Mouse (Mus musculus): ENCODE measurements around the gene Ebi3. TPM values are rescaled to one million over a fixed set of nuclear protein-coding genes. Genes with fewer than 3 reads are reported as not detected.

The Ebi3 gene
- polyA plus RNA-seq, 2 experiments, result 3.0 to 4.1 TPM

DNA sequence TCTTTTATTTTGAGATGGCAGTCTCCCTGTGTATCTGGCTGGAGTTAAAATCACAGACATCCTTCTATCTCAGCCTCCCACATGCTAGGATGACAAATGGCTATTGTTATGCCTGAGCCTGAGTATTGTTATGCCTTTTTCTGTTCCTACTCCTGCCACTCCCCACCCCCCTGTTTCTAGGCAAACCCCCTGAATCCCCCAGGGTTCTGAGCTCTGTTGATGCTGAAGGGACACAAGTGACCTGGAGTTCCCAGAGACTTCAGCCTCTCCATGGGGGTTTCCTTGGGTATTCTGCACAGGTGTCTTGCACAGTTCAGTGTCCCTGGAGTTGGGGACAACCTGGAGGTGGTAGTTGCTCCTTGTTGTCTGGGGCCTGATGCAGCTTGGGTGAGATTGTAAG is 399 bp upstream of the Ebi3 start:
- no peak overlapping the region for H3K9ac ChIP-seq (replicated peaks)
- peaks cover 0 to 5% of the 10 kb centered on the region in 2 experiments; a peak in 3 of 4 replicates for H3K4me1 ChIP-seq (replicated peaks; ENCODE audit: control insufficient read depth in 2 of 2, insufficient read depth in 2 of 2, low read length in 1 of 2)
- TF ChIP-seq EP300 (IDR thresholded peaks at IDR 0.05; ENCODE audit: low read depth) (no peak), CTCF (IDR thresholded peaks at IDR 0.05; ENCODE audit: low read depth) (no peak)
- no peak overlapping the region for H3K27ac ChIP-seq
- DNase-seq (ENCODE audit: low read depth in 3 of 3, low spot score in 3 of 3), result no peak
- no peak overlapping the region for H3K4me2 ChIP-seq (ENCODE audit: low read depth)
- no peaks in the 10 kb centered on the region for H3K36me3 ChIP-seq (replicated peaks; ENCODE audit: control insufficient read depth, insufficient read depth, low read depth)
- no peak for ATAC-seq (ENCODE audit: insufficient read depth)
- H3K27me3 ChIP-seq (ENCODE audit: control insufficient read depth, insufficient read depth, low read length), result no peaks in the 10 kb centered on the region
- no peak overlapping the region for H3K4me3 ChIP-seq (ENCODE audit: insufficient read depth in 1 of 2, low read depth in 2 of 2, low read length in 2 of 2)
- no peaks in the 10 kb centered on the region for H3K9me3 ChIP-seq (ENCODE audit: control insufficient read depth, low read length)

- H3K27ac ChIP-seq, result no peak overlapping the region
- DNase-seq (ENCODE audit: low read depth in 3 of 3, low spot score in 3 of 3) (no peak), ATAC-seq (ENCODE audit: insufficient read depth) (no peak)
- no peak overlapping the region for H3K9ac ChIP-seq (replicated peaks)
- no peak overlapping the region for H3K4me3 ChIP-seq (ENCODE audit: insufficient read depth in 1 of 2, low read depth in 2 of 2, low read length in 2 of 2)
- peaks cover 0 to 10% of the 10 kb centered on the region in 2 experiments; a peak in 3 of 4 replicates for H3K4me1 ChIP-seq (replicated peaks; ENCODE audit: control insufficient read depth in 2 of 2, insufficient read depth in 2 of 2, low read length in 1 of 2)
- H3K9me3 ChIP-seq (ENCODE audit: control insufficient read depth, low read length), result no peaks in the 10 kb centered on the region
- no peak overlapping the region for H3K4me2 ChIP-seq (ENCODE audit: low read depth)
- TF ChIP-seq CTCF (IDR thresholded peaks at IDR 0.05; ENCODE audit: low read depth), result no peak
- TF ChIP-seq EP300 (IDR thresholded peaks at IDR 0.05; ENCODE audit: low read depth), result no peak
- H3K36me3 ChIP-seq (replicated peaks; ENCODE audit: control insufficient read depth, insufficient read depth, low read depth), result no peaks in the 10 kb centered on the region
- no peaks in the 10 kb centered on the region for H3K27me3 ChIP-seq (ENCODE audit: control insufficient read depth, insufficient read depth, low read length)
- 63% methylated on average over 6 of the region's 6 CpGs for WGBS (ENCODE audit: insufficient replicate concordance)
These were observed 1.3 kb downstream of the Ebi3 start for GRCm38 (mm10) chr17:55953751-55954150.

DNA sequence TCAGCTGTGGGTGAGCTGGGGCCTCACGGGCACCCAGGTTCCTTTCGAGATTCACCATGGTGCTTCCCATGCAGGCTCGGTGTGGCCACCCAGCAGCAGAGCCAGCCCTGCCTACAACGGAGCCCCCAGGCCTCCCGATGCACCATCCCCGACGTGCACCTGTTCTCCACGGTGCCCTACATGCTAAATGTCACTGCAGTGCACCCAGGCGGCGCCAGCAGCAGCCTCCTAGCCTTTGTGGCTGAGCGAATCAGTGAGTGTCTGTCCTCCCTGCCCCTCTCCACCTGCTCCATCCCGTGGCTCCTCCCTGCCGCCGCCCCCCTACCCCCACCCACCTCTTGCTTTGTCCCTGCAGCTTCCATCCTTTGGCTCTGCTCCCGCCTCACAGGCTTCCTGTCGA is 1.8 kb downstream of the Ebi3 start:
- peaks cover 0 to 10% of the 10 kb centered on the region in 2 experiments; a peak in 3 of 4 replicates for H3K4me1 ChIP-seq (replicated peaks; ENCODE audit: control insufficient read depth in 2 of 2, insufficient read depth in 2 of 2, low read length in 1 of 2)
- H3K27me3 ChIP-seq (ENCODE audit: control insufficient read depth, insufficient read depth, low read length), result no peaks in the 10 kb centered on the region
- DNase-seq (ENCODE audit: low read depth in 3 of 3, low spot score in 3 of 3) (no peak), ATAC-seq (ENCODE audit: insufficient read depth) (no peak)
- WGBS (ENCODE audit: insufficient replicate concordance), result 42% methylated on average over 16 of the region's 16 CpGs
- no peak overlapping the region for H3K4me2 ChIP-seq (ENCODE audit: low read depth)
- H3K9ac ChIP-seq (replicated peaks), result no peak overlapping the region
- no peaks in the 10 kb centered on the region for H3K36me3 ChIP-seq (replicated peaks; ENCODE audit: control insufficient read depth, insufficient read depth, low read depth)
- no peaks in the 10 kb centered on the region for H3K9me3 ChIP-seq (ENCODE audit: control insufficient read depth, low read length)
- H3K4me3 ChIP-seq (ENCODE audit: insufficient read depth in 1 of 2, low read depth in 2 of 2, low read length in 2 of 2), result no peak overlapping the region
- TF ChIP-seq EP300 (IDR thresholded peaks at IDR 0.05; ENCODE audit: low read depth), result no peak
- no peak for TF ChIP-seq CTCF (IDR thresholded peaks at IDR 0.05; ENCODE audit: low read depth)
- no peak overlapping the region for H3K27ac ChIP-seq

GRCm38 (mm10) chr17:55956129-55956528 is 3.7 kb downstream of the Ebi3 start:
- peaks cover 6 to 20% of the 10 kb centered on the region in 2 experiments for H3K4me1 ChIP-seq (replicated peaks; ENCODE audit: control insufficient read depth in 2 of 2, insufficient read depth in 2 of 2, low read length in 1 of 2)

DNA sequence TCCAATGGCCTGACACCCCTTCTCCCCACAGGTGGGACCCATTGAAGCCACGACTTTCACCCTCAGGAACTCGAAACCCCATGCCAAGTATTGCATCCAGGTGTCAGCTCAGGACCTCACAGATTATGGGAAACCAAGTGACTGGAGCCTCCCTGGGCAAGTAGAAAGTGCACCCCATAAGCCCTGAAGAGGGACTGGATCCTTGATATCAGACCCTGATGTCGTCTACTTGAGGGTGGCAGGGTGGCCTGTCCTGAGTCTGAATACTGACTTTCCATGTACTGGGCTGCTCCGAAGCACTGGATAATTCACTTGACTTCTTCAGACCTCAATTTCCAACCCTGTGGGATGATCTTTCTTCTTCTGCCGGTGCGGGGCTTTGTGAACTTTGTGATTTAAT is 4.2 kb downstream of the Ebi3 start:
- WGBS (ENCODE audit: insufficient replicate concordance), result 46% methylated on average over 6 of the region's 6 CpGs
- H3K4me1 ChIP-seq (replicated peaks; ENCODE audit: control insufficient read depth in 2 of 2, insufficient read depth in 2 of 2, low read length in 1 of 2), result peaks cover 6 to 20% of the 10 kb centered on the region in 2 experiments
- no peaks in the 10 kb centered on the region for H3K27me3 ChIP-seq (ENCODE audit: control insufficient read depth, insufficient read depth, low read length)
- DNase-seq (ENCODE audit: low read depth in 3 of 3, low spot score in 3 of 3), result no peak
- H3K4me3 ChIP-seq (ENCODE audit: insufficient read depth in 1 of 2, low read depth in 2 of 2, low read length in 2 of 2), result peak overlapping the region; percentile 45 to 50; a peak in 3 of 4 replicates
- no peak for TF ChIP-seq EP300 (IDR thresholded peaks at IDR 0.05; ENCODE audit: low read depth)
- TF ChIP-seq CTCF (IDR thresholded peaks at IDR 0.05; ENCODE audit: low read depth), result no peak
- ATAC-seq (ENCODE audit: insufficient read depth), result no peak
- H3K27ac ChIP-seq, result no peak overlapping the region
- H3K9me3 ChIP-seq (ENCODE audit: control insufficient read depth, low read length), result no peaks in the 10 kb centered on the region
- no peaks in the 10 kb centered on the region; the same call in 1 of the 2 replicates for H3K36me3 ChIP-seq (replicated peaks; ENCODE audit: control insufficient read depth, insufficient read depth, low read depth)
- peak overlapping the region; percentile 59 for H3K4me2 ChIP-seq (ENCODE audit: low read depth)
- H3K9ac ChIP-seq (replicated peaks), result no peak overlapping the region

More at GRCm38 (mm10) chr17:55956129-55956528, 3.7 kb downstream of the Ebi3 start:
- Histone ChIP-seq H3K27ac (no peak overlapping the region), H3K9ac (replicated peaks) (no peak overlapping the region), H3K4me3 (ENCODE audit: insufficient read depth in 1 of 2, low read depth in 2 of 2, low read length in 2 of 2) (peak overlapping the region; percentile 45 to 50), H3K4me2 (ENCODE audit: low read depth) (peak overlapping the region; percentile 59), H3K9me3 (ENCODE audit: control insufficient read depth, low read length) (no peaks in the 10 kb centered on the region), H3K36me3 (replicated peaks; ENCODE audit: control insufficient read depth, insufficient read depth, low read depth) (no peaks in the 10 kb centered on the region; the same call in 1 of the 2 replicates), H3K27me3 (ENCODE audit: control insufficient read depth, insufficient read depth, low read length) (no peaks in the 10 kb centered on the region)
- TF ChIP-seq EP300 (IDR thresholded peaks at IDR 0.05; ENCODE audit: low read depth) (no peak), CTCF (IDR thresholded peaks at IDR 0.05; ENCODE audit: low read depth) (no peak)
- WGBS (ENCODE audit: insufficient replicate concordance), result 2% methylated on average over 26 of the region's 26 CpGs
- DNase-seq (ENCODE audit: low read depth in 3 of 3, low spot score in 3 of 3) (peak; percentile 50 to 73 (median 59)), ATAC-seq (ENCODE audit: insufficient read depth) (no peak)

Data from liver, embryonic 14.5 days (tissue).